Comparison of ENCODE assay signal across 8 mouse cellular contexts in genomic region chr12:101875107-101875506, GRCm38 (mm10). TPM values are rescaled to one million over a fixed set of nuclear protein-coding genes. Genes with fewer than 3 reads are reported as not detected.
DNase-seq lines count a peak whose midpoint lies in the region; ATAC-seq and TF ChIP-seq lines count a peak whose summit lies in the region.
"Had no signal": no experiment of that assay in that cellular context is flagged by ENCODE, and none has a peak within 500 bp of the region (broad histone marks: within the 10 kb centered on the region; RNA-seq: fewer than 3 reads in every experiment).

No protein-coding gene starts in this region.

- no peak; the same call in 1 of the 2 replicates for ATAC-seq in kidney, postnatal 0 days (replicated peaks; ENCODE audit: low FRiP score, low read depth)
- ATAC-seq in granulocyte monocyte progenitor cell, adult 5-6 weeks (replicated peaks; ENCODE audit: poor library complexity, severe bottlenecking), result no peak; the same call in 1 of the 2 replicates

- WGBS in kidney, postnatal 0 days, result 59% methylated on average over 1 of the region's 1 CpGs
- 15% methylated on average over 1 of the region's 1 CpGs for WGBS in large intestine, adult 2 months

- H3K9me3 ChIP-seq in kidney, postnatal 0 days (replicated peaks; ENCODE audit: low read length), result no peaks in the 10 kb centered on the region
- H3K9me3 ChIP-seq in CH12.LX (replicated peaks; ENCODE audit: low read length), result no peaks in the 10 kb centered on the region

- DNase-seq in kidney, postnatal 0 days (ENCODE audit: low spot score), result peak; percentile 86
- DNase-seq in kidney, adult 11 months, result no peak
- DNase-seq in CH12.LX (ENCODE audit: extremely low read depth) (peak; percentile 37), NIH3T3 (ENCODE audit: low read depth) (peak; percentile 84)
- DNase-seq in large intestine, adult 2 months (ENCODE audit: low read depth, low spot score), result peak; percentile 27
- no peak for DNase-seq in urinary bladder, postnatal 10 days (ENCODE audit: low spot score)
- DNase-seq: gastrocnemius, postnatal 36 days had no signal

- in situ Hi-C loops in CH12.LX (cut with MboI; ENCODE audit: low pct_ligation_motif_present, low pct_unique_long_range_greater_than_20kb, low sequenced_read_pairs), result no loop called here

- TF ChIP-seq POLR2A in CH12.LX (IDR thresholded peaks at IDR 0.05; ENCODE audit: low read depth, low read length), result no peak

- dilution Hi-C loops in CH12.LX (cut with MboI; ENCODE audit: extremely low pct_ligation_motif_present, extremely low pct_unique_long_range_greater_than_20kb, low sequenced_read_pairs), result no loop called here

- peaks cover 24% of the 10 kb centered on the region for H3K36me3 ChIP-seq in kidney, postnatal 0 days (ENCODE audit: insufficient read depth, low read length)
- peaks cover 40 to 66% of the 10 kb centered on the region in 2 experiments for H3K36me3 ChIP-seq in CH12.LX (replicated peaks in 1 of 2; ENCODE audit: control insufficient read depth in 1 of 2, insufficient read depth in 1 of 2, low read length in 1 of 2)

- H3K4me2 ChIP-seq in kidney, postnatal 0 days (ENCODE audit: low read length), result no peak overlapping the region
- H3K4me2 ChIP-seq in CH12.LX (ENCODE audit: insufficient read depth, low read depth, poor library complexity, severe bottlenecking), result no peak overlapping the region

- H3K27me3 ChIP-seq in kidney, postnatal 0 days (ENCODE audit: insufficient read depth, low read length), result no peaks in the 10 kb centered on the region
- no peaks in the 10 kb centered on the region for H3K27me3 ChIP-seq in CH12.LX (replicated peaks)

- no peak overlapping the region for H3K9ac ChIP-seq in kidney, postnatal 0 days (ENCODE audit: low read depth, low read length)
- no peak overlapping the region for H3K9ac ChIP-seq in CH12.LX (ENCODE audit: insufficient read depth, low read depth)

- no peak overlapping the region for H3K27ac ChIP-seq in kidney, postnatal 0 days
- no peak overlapping the region for H3K27ac ChIP-seq in CH12.LX (ENCODE audit: insufficient read depth, low read depth)

- H3K4me3 ChIP-seq in kidney, postnatal 0 days (replicated peaks; ENCODE audit: low read depth, low read length), result no peak overlapping the region
- no peak overlapping the region for H3K4me3 ChIP-seq in CH12.LX (replicated peaks in 1 of 3; ENCODE audit: low read depth in 2 of 3, low read length in 2 of 3, poor library complexity in 1 of 3)

- peak; percentile 56 for TF ChIP-seq RAD21 in CH12.LX (IDR thresholded peaks at IDR 0.05; ENCODE audit: low read depth, low read length)

- peak; percentile 69 for TF ChIP-seq CTCF in kidney, postnatal 0 days (IDR thresholded peaks at IDR 0.05; ENCODE audit: low read depth)
- TF ChIP-seq CTCF in CH12.LX (conservative IDR thresholded peaks at IDR 0.05 in 1 of 2, IDR thresholded peaks at IDR 0.05 in 1 of 2; ENCODE audit: low read depth in 2 of 2, low read length in 2 of 2), result peak in 1 of 2 experiments; percentile 62; a peak in 2 of 4 replicates

- no peaks in the 10 kb centered on the region for H3K79me2 ChIP-seq in CH12.LX (replicated peaks; ENCODE audit: control insufficient read depth, extremely low read depth, insufficient read depth, poor library complexity, severe bottlenecking)

- H3K4me1 ChIP-seq in kidney, postnatal 0 days (replicated peaks; ENCODE audit: insufficient read depth, low read length), result no peaks in the 10 kb centered on the region
- H3K4me1 ChIP-seq in CH12.LX (ENCODE audit: control insufficient read depth in 1 of 2, insufficient read depth in 2 of 2), result no peaks in the 10 kb centered on the region

- TF ChIP-seq EP300 in CH12.LX (IDR thresholded peaks at IDR 0.05; ENCODE audit: low read length), result no peak

TF ChIP-seq in CH12.LX, 34 proteins besides CTCF, POLR2A, EP300 and RAD21:
- TF ChIP-seq ZNF384 (IDR thresholded peaks at IDR 0.05; ENCODE audit: low read depth, low read length) (peak; percentile 87), TBP (conservative IDR thresholded peaks at IDR 0.05; ENCODE audit: low read depth, low read length) (no peak), SMC3 (IDR thresholded peaks at IDR 0.05; ENCODE audit: low read depth, low read length) (0 out of 2 replicates have a peak, but pooled peaks have one; percentile 25)

RNA-seq across cellular contexts. Expression of gene Trip11, which starts 38.0 kb away (rescaled TPM):
- polyA plus RNA-seq in kidney, postnatal 0 days (2015; fragmentation: Nextera tagmentation; extraction: Ambion mirVana), result 21.7 and 25.8 TPM in 2 replicates
- total RNA-seq in CH12.LX (2012; rRNA removed), result 12.8 and 13.3 TPM in 2 replicates
- total RNA-seq in CH12.LX (2014; rRNA removed), result 5.1 and 5.5 TPM in 2 replicates
- 8.0 and 10.4 TPM in 2 replicates for polyA plus RNA-seq in CH12.LX (2012; ENCODE audit: insufficient read length, low read depth)
- 2.7 and 4.4 TPM in 2 replicates for polyA plus RNA-seq in large intestine, adult 2 months (2012; rRNA removed)
- total RNA-seq in granulocyte monocyte progenitor cell, adult 5-6 weeks (2014; fragmentation: Nextera tagmentation), result 21.3 and 24.3 TPM in 2 replicates
- 38.2 and 47.5 TPM in 2 replicates for total RNA-seq in granulocyte monocyte progenitor cell, adult 5-6 weeks (2017)

RNA-seq across cellular contexts. Expression of gene Fbln5, which starts 56.3 kb away (rescaled TPM):
- polyA plus RNA-seq in kidney, postnatal 0 days (2015; fragmentation: Nextera tagmentation; extraction: Ambion mirVana), result 162 and 187 TPM in 2 replicates
- total RNA-seq in CH12.LX (2012; rRNA removed) (0.46 and 3.2 TPM in 2 replicates), CH12.LX (2014; rRNA removed) (0.11 and 0.12 TPM in 2 replicates)
- 0.04 and 0.11 TPM in 2 replicates for polyA plus RNA-seq in CH12.LX (2012; ENCODE audit: insufficient read length, low read depth)
- 17.2 and 27.3 TPM in 2 replicates for polyA plus RNA-seq in large intestine, adult 2 months (2012; rRNA removed)
- total RNA-seq in granulocyte monocyte progenitor cell, adult 5-6 weeks (2014; fragmentation: Nextera tagmentation), result not detected in 2 replicates
- total RNA-seq in granulocyte monocyte progenitor cell, adult 5-6 weeks (2017), result not detected in 2 replicates

Comparison
In these comparisons a context has a peak if more than half of its experiments do, and no peak if none do; other contexts are left out.
1. DNase-seq: peak in kidney, postnatal 0 days (single experiment), CH12.LX (single experiment), NIH3T3 (single experiment) and large intestine, adult 2 months (single experiment); none in kidney, adult 11 months (single experiment) and urinary bladder, postnatal 10 days (single experiment).
2. RNA of gene Fbln5, which starts 56.3 kb away (polyA plus RNA-seq): 162 to 187 TPM in kidney, postnatal 0 days and 17.2 to 27.3 TPM in large intestine, adult 2 months; 0.04 to 0.11 TPM in CH12.LX; every median in the first group is over 10 times any median in the second.